Mouse (Mus musculus): ENCODE data around the gene Mark2.

Gene Mark2

GRCm38 (mm10) chr19:7294098-7294876 lies 47.4 kb downstream of the Mark2 start:
- DNase-seq (ENCODE audit: low spot score): no peak

DNA sequence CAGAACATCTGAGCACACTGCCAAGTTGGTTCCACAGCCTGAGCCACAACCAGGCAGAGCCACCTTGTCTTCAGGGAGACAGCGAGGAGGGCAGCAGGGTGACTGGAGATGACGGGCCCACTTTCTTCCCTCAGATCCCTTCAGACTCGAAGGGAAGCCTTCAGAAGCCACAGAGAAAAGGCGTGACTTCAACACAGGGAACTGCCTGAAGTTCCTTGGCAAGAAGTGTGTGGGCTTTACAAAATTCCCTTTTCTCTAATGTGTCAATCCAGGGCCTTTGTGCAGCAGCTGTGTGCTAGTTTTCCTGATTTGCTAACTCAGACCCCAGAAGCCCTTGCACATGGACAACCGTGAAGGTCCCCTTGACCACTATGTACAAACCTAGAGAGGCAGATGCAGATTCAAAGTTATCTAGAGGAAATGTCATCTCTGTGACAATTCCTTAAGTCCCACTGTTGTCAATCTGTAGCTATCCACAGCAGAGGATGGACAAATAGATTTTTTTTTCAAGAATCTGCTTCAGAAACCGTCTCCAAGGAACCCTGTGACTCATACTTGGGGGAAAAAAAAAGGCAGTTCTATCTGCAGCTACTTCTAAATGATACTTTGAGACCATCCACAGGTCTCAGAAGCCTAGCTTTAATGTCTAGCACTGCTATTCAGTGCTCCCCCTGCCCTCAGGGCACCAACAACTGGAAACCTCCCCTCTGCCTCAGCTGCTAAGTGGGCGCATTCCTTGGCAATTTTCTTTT lies 49.5 kb downstream of the Mark2 start:
- no peak for DNase-seq (ENCODE audit: low spot score)

GRCm38 (mm10) chr19:7289767-7290166 lies 51.9 kb downstream of the Mark2 start:
- no peak for DNase-seq (ENCODE audit: low spot score)

GRCm38 (mm10) chr19:7288288-7288687 lies 53.4 kb downstream of the Mark2 start:
- no peak for DNase-seq (ENCODE audit: low spot score)

DNA sequence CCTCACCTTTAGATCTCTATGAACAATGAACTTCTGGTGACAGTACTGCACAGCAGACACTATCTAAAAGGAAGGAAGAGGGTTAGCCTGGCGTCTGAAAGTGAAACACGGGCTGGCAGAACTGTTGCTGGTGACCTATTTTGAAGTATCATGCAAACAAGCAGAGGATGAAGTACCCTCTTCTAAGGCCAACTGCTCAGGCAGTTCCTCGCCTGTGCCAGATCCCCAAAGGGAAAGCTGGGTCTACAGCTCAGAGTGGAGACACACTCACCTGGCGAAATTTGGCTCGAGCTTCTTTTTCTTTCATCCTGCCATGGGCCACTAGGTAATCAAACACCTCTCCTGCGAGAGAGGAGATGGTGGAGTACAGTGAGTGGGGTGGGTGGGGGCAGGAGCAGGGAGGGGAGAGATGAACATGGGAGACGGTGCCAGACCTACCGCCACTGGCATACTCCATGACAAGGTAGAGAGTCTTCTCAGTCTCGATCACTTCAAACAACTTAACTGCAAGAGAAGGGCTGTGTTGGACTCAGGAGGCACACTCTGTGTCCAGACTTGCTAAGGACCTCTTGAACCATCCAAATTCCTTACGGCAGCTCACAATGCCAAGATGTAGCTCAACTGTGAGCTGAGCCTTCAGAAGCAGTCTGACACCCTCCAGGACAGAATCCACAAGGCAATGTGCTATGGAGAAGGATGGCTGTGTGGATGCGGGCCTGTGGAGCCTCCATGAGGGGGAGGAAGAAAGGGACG lies 54.9 kb downstream of the Mark2 start:
- no peak for DNase-seq (ENCODE audit: low spot score)

DNA sequence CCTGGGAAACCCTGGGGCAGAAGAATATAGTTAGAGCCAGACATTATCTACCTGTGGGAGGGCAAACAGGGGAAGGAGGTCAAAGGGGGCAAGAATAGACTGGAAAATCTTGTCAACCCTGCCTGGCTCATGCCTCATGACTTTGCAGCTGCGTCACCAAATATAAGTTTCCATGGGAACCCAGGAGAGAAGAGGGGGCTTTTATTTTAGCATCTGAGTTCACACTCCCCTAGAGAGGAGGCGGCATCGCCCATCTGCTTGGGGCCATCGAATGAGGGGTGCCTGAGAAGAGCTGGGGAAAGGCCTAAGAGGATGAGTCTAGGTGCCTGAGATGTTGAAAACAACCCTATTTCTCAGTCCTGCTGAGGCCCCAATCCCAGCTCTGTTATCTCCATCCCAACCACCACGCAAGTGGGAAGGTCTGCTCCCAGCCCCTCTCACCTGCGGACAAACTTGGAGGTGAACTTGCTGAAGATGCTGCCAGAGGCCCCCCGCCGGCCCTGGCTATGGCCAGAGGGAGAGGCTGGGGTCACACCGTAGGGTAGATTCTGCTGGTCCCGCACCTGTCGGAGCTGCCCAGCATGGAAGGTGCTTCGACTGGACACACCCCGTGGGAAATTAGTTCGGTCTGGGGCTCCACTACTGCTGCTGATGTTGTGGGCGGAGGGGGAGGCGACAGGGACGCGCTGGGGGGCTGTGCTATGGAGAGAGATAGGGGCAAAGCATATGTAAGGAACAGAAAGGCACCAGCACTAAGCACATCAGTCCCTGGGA lies 60.9 kb downstream of the Mark2 start:
- DNase-seq (ENCODE audit: low spot score): no peak

DNA sequence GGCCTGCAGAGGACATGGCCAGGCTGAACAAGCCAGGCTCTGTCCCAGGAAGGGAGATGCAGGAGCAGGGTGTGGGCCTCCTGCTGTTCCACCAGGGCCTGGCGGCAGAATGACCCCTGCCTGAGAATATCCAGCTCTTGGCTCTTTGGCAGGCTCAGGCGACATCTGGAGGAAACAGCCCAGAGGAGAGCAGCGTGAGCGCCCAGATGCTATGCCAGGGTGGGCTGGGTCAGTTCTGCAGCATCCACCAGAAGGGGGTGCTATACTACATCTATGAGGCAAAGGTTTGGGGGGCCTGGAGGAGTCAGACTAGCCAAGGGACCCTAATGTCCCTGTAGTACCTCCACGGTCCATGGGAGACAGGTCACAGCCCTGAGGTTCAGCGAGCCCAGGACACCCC lies 62.5 kb downstream of the Mark2 start:
- DNase-seq (ENCODE audit: low spot score): no peak

DNA sequence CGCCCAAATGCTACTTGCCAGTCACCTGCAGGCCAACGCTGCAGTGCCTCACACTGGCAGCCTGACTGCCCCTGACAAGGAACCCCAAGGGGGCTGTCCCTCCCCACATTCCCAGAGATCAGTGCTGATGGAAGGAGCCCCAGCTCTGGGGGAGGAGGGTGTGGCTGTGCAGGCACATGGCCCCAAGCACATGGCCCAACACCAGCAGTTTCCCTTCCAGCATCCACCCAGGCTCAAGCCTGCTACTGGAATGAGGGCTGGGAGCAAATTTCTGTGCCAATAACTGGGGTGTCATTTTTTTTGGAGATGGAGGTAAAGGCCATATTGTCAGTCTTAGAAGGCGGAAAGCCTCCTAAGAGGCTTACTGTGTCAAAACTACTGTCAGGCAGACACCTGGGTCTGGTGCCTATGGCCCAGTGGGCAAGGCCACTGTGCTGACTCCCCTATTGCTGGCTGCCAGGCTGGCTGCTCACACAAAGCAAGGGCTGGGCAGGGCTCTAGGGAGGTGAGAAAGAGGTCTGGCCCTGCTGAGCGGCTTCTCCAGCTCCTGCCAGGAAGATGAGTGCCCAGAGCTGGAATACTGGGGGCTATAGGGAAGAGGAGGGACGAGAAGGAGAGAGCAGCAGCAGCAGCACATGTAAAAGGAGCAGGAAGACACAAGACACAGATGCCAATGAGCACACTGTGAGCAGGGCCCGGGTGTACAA lies 63.3 kb downstream of the Mark2 start:
- DNase-seq (ENCODE audit: low spot score): no peak

GRCm38 (mm10) chr19:7276796-7277195 lies 64.9 kb downstream of the Mark2 start:
- no peak for DNase-seq (ENCODE audit: low spot score)

DNA sequence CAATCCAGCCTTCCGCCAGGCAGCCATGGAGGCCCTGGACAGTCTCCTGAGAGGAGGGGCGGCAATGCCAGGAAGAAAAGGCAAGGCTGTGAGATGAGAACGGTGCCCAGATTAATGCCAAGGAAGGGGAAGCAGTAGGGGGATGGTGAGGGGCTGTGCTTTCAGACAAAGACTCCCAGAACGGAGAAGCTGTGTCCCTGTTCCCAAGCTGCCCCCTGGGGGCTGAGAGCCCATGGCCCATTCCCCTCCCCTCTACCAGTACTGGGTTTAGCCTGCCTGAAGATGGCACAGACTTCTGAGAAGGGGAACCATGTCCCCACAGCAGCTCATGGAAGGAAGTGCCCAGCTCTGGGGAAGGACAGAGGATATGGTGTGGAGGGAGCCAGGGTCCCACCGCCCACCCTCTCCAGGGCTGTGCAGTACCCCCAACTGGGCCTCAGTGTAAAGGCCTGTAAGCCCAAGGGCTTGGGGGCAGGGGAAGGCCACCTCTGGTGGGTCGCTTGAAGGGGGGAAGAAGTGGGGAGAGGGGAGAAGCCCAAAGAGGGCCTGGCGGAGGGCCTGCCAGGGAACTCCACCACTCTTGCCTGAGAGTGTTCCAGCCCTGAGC lies 65.5 kb downstream of the Mark2 start:
- no peak for DNase-seq (ENCODE audit: low spot score)

DNA sequence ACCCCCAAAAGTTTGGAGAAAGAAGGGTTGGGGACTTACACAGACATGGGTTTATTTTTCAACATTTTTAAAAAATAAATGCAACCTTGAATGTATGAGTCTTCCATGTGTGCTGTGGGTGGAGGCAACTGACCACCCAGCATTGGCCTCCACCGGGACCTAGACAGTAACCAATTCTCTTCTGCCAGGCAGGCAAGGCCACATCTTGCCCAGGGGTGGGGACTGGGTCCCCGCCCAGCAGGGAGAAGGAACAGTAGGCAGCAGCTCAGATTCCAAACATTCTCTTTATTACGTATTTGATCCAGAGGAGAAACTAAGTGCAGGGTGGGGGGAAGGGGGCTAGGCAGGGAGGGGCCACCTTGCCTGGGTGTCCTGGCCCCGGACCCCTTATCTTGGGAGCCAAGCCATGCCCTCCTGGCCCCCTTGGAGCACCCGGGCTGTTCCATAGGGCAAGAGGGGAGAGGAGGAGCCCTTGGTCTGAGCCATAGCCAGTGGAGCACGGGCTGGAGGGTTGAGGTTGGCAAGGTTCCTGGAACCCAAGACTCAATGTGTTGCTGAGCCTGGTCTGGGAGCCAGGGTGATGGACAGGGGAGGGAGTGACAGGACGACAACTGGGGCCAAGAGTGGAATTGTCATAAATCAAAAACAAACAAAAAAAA lies 66.4 kb downstream of the Mark2 start:
- DNase-seq (ENCODE audit: low spot score): no peak

GRCm38 (mm10) chr19:7274326-7274990 lies 67.2 kb downstream of the Mark2 start:
- DNase-seq (ENCODE audit: low spot score): no peak

GRCm38 (mm10) chr19:7273486-7273885 lies 68.2 kb downstream of the Mark2 start:
- DNase-seq (ENCODE audit: low spot score): no peak

GRCm38 (mm10) chr19:7269290-7270044 lies 72.2 kb downstream of the Mark2 start:
- no peak for DNase-seq (ENCODE audit: low spot score)

GRCm38 (mm10) chr19:7268722-7269090 lies 73.0 kb downstream of the Mark2 start:
- peak; percentile 73 for DNase-seq (ENCODE audit: low spot score)

DNA sequence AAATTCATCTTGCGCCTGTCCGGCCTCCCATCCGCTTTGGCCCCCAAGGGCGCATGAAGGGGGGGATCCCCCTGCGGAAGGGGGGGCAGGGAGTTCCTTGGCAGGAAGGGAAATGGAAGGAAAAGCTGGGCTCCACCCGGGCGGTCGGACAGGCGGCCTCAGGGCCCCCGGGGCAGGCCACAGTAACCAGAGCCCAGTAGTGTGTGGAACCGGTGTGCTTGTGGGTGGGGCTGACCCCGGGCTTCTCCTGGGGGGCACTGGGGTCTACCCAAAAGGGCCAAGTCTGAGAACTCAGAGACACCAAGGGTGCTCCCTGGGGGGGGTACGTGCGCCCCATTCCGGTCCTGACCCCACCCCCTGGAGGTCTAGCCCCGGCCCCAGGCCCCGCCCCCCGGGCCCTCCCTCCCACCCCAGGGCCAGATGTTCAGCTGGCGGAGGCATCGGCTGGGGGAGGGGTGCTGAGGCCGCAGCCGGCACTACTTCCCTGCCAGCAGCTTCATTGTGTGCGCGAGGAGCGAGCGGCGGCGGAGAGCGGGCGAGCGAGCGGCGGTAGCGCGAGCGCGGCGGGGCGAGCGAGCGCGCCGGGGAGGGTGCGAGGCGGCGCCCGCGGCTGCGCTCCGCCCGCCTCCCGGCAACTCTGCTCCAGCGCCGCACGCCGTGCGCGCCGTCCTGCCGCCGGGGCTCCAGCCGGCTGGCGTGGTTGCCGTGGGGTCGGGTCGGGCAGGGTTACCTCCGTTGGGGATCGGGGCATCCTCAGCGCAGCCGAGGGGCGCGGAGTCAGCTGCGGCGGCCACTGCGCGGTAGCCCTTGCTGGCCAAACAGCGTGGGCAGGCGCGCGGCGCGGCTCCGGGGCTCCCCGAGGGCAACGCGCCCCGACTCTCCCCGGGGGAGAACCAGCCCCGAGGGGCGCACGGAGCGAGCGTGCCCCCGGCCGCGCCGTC lies 73.6 kb downstream of the Mark2 start:
- peak; percentile 58 for DNase-seq (ENCODE audit: low spot score)

DNA sequence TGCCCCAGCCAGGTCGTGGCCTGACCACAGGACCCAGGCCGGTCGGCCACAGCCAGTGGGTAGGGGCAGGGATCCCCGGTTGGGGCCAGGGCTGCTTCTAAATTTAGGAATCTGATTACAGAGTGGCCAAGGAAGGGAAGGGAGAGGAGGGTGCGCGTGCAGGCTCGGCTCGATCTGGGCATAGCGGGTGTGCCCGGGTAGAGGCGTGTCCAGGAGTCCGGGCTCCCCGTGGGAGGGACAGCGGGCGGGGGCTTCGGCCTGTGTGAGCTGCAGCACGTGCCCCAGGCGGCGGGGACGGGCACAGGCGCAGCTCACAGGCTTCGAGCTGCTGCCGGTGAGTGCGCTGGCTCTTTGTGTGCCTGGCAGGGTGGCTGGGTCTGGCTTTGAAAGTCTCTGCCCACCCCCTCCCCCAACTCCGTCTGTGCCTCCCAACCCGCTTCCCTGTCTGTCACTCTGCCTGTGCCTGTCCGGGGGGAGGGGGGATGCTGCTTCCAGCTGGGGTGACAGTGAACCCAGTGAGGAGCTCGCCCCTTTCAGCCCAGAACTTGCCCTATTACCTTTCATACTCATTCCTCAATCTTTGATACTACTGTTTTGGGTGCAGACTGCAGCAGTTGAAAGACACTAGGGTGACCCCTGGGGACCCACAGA lies 74.4 kb downstream of the Mark2 start, which contains the start of gene Rcor2:
TSS of gene Rcor2 (plus strand) at position 235 of the 651 bp plus-strand sequence.
- no peak for DNase-seq (ENCODE audit: low spot score)

All from ovary, postnatal 10 days (tissue).